Mouse (Mus musculus) E14TG2a.4 (cell line): ENCODE measurements around the gene Itpr2.

ENCODE experiments used
- CTCF ChIP-seq: conservative IDR thresholded peaks from 2 replicates; pipeline ENCODE4 v1.5.1; 2014; ENCODE audit warnings: low read length
- NANOG ChIP-seq: IDR thresholded peaks from 2 replicates; pipeline ENCODE4 v1.6.1; 2014; ENCODE audit warnings: borderline replicate concordance, low read length, mixed read lengths
- POU5F1 ChIP-seq: IDR thresholded peaks from 2 replicates; pipeline ENCODE4 v1.6.1; 2014; ENCODE audit warnings: low read length, borderline replicate concordance

GRCm38 (mm10) chr6:146302101-146302500 is 199.9 kb downstream of the Itpr2 start:
- no peak for TF ChIP-seq CTCF
- no peak for TF ChIP-seq NANOG
- TF ChIP-seq POU5F1, result no peak
